Mouse (Mus musculus): ENCODE measurements around the gene Filip1l. TPM values are rescaled to one million over a fixed set of nuclear protein-coding genes. Genes with fewer than 3 reads are reported as not detected.

Gene Filip1l
- total RNA-seq, 4 experiments from 2014 or later: 44.3 to 47.8 (median 46.5) TPM

GRCm38 (mm10) chr16:57433671-57434070 lies 80.8 kb downstream of the Filip1l start:
- DNase-seq (ENCODE audit: low spot score in 2 of 2): no peak

DNA sequence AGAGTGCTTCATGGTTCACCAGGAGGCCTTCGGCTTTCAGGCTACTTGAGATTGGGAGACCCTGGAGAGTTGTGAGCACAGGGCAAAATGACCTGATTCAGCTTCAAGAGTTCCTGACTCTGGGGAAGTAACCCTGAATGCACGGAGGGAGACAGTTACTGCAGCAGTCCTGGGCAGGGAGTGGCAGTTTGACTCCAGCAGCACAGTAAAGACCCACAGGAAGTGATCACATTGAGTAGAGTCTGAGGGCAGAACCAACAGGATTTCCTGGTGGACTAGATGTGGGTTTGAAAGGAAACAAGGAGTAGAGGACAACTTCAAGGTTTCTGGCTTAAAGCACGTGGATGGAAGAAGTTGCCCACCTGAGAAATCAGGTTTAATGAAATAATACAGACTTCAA lies 81.7 kb downstream of the Filip1l start:
- no peak for DNase-seq (ENCODE audit: low spot score in 2 of 2)

- no peak for DNase-seq (ENCODE audit: low spot score in 2 of 2)
Measured at GRCm38 (mm10) chr16:57437523-57438287, 84.8 kb downstream of the Filip1l start.

DNA sequence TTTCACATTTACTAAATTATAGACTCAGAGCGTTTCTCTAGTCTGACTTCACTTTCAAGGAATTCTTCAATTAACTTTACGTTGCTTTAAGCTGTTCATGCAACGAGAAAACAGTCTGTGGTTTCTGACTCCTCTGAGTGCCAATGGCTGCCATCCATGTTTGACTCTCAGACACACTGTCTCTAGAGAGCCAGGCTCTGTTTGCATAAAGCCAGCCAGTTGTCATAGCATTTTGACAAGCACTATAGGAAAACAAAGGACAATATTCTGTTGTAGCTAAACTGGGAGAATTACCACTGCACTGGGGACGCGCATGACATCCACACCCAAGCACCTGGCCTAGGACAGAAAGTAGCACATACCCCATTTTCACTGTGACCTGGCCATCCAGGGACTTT lies 85.4 kb downstream of the Filip1l start:
- DNase-seq (ENCODE audit: low spot score in 2 of 2): no peak

GRCm38 (mm10) chr16:57439206-57439605 lies 86.3 kb downstream of the Filip1l start:
- no peak for DNase-seq (ENCODE audit: low spot score in 2 of 2)

GRCm38 (mm10) chr16:57440706-57441437 lies 88.0 kb downstream of the Filip1l start:
- no peak for DNase-seq (ENCODE audit: low spot score in 2 of 2)

DNA sequence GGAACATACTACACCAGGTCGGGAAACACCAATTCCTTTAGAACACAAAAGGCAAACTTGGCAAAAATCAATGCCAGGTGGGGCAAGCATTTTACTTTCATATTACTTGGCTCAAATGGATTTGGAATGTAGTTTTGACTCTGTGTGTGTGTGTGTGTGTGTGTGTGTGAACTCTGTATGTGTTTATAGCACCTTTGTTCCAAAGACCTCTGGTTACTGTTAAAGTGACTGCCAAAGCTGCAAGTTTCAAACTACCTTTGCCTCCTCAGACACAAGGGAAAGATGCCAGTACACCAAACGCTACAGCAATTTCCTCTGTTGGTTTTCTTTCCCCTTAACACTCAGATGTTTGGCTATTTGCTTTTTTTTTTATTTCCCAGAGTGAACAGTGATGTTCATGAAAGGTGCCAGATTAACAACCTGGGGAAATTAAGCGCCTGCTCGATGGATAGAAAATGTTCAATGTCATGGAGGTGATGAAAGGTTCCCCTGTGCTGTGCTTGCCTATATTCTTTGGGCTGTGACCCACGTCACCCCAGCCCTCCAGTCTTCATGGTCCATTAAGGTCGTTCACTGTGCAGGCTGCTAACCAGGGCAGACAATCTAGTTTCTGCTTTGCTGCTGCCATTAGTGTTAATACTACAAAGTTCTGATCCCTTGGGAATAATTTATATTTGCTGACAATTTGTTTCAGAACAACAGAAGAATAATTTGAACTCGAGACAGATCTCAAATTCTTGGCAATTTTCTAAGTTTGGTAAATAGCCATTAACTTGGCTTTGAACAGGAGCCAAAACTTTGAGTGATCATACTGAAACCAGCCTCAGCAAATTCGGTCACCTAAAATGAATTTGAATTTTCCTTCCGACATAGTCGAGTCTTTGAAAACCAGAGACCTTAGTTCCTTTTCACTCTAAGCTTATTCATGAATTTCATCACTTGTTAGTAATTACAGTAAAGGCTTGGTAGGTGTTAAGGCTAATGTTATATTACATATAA lies 92.5 kb downstream of the Filip1l start:
- DNase-seq (ENCODE audit: low spot score in 2 of 2): no peak

- DNase-seq (ENCODE audit: low spot score in 2 of 2): no peak
Measured at GRCm38 (mm10) chr16:57453009-57453408, 100.1 kb downstream of the Filip1l start.

DNA sequence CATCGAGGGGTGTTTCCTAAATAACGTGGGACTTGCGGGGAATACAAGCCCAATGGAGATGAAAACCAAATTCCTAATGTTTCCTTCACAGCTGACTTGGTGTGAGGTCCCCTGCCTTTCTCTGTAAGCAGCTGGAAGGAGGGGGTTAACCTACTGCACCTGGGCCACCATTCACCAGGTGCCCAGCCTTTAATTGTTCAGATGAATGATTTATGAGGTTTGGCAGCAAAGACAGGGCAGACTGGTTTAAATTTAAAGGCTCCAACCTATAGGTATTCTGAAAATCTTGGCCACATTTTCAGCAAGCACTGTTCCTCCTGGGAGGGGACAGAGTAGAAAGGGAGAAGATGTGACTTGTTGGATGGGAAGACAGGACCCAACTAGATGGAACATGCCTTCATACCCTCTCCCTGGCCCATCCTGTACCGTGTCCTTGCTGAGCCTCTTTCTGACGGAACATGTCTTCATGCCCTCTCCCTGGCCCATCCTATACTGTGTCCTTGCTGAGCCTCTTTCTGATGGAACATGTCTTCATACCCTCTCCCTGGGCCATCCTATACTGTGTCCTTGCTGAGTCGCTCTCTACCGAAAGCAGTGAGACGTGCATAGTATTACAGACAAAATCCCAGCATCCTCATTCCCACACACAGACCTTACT lies 101.3 kb downstream of the Filip1l start:
- DNase-seq (ENCODE audit: low spot score in 2 of 2): no peak

DNA sequence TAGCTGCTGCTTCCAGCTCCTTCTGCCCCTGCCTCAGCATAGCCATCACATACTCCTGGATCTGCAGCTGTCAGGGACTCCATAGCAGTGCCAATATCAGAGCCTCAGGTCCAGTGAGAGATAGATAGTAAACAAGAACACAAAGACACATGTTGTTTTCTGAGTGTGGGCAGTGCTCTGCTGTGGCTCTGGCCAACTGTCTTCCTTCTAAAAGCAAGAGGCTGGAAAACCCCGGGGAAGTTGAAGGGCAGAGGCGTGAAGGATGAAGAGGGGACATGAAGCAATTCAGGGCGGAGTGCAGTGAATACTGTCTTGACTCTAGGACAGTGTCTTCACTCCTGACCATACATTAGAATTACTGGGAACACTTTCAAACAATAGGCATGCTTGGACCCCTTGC lies 102.7 kb downstream of the Filip1l start:
- no peak for DNase-seq (ENCODE audit: low spot score in 2 of 2)

DNA sequence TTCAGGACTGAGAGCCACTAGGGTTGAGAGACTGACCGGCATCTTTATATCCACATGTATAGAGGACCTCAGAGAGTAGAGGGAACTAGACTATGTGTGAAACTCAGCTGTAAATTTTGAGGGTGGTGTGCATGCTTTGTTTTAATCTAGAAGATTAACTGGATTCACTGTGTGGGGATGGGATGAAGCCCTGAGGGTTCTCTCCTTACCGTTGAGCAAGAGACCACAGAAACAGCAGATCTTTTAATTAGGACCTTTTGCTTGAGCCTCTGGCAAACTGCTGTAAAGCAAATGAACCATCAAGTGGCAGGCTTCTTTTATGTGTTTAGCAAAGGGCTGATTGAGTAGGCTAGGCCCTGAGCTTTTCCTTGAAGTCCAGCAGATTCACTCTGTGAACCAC lies 103.1 kb downstream of the Filip1l start:
- DNase-seq (ENCODE audit: low spot score in 2 of 2): no peak

- DNase-seq (ENCODE audit: low spot score in 2 of 2): no peak
Measured at GRCm38 (mm10) chr16:57465386-57465913, 112.6 kb downstream of the Filip1l start.

DNA sequence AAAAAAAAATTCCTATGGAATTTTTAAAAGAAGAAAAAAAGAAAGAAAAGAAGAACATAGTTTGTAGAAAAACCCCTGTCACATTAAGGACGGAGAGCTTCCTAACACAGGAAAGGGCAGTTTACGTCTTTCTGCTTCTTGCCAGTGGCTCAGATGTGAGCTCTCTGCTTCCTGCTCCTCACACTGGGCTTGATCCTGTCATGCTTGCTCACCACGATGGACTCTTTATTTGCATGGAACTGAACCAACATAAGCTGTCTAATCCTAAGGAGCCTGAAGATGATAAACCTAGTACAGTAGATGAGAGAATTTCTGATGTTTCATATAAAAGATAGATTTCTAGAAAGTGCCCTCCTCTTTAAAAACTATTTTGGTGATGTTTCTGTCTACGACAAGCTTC lies 116.4 kb downstream of the Filip1l start:
- no peak for DNase-seq (ENCODE audit: low spot score in 2 of 2)

DNA sequence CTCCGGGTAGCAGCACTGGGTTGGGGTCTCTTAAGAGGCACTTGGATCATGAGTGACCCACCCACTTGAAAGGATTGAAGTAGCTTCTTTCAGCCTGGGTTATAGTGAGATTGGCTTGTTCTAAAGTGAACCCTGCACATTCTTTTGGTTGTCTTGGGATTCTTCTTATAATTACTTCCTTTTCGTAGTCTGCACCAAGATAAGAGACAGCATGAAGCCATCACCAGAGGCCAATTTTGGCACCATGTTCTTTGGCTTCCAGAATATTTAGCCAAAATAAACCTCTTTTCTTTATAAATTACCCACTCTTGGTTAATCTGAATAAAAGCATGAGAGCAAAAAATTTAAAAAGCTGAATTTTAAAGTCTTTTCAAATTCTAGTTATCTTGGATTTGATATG lies 117.0 kb downstream of the Filip1l start:
- no peak for DNase-seq (ENCODE audit: low spot score in 2 of 2)

- no peak for DNase-seq (ENCODE audit: low spot score in 2 of 2)
Measured at GRCm38 (mm10) chr16:57470286-57470830, 117.5 kb downstream of the Filip1l start.

DNA sequence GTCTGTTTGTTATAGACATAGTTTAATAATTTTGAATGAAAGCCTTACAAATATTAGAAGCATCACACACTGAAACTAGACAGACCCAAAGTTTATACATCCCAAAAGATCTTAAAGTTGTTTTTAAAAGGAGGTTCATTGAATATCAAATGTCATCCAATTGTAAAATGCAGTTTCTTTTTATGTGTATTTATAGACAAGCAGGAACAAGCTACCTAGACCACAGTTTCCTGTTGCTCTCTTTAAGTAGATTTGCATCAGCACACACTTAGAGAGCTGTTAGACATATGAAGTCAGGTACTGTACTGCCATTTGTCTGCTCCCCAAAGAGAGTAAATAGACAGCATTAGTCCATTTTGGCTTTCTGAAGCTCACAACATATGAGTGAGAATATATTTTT lies 118.2 kb downstream of the Filip1l start:
- no peak for DNase-seq (ENCODE audit: low spot score in 2 of 2)

- DNase-seq (ENCODE audit: low spot score in 2 of 2): peak; percentile 40 to 51
Measured at GRCm38 (mm10) chr16:57473415-57474085, 120.7 kb downstream of the Filip1l start.

DNA sequence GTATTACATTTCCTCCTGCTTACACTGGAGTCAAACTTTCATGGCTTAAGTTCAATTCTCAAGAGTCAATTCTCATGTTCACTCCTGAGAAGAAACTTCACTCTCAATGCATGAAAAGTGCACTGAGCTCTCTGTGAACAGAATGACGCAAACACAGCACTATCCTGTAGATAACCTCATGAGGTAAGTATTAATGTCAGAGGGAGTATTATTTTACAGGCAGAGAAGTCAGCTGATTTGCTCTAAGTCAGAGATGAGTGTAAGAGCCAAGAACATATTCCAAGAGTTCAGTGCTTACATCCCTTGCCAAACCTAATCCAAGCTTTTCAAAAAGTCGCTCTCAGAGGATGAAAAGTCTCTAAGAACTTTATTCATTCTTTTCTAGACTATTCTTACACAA lies 125.6 kb downstream of the Filip1l start:
- no peak for DNase-seq (ENCODE audit: low spot score in 2 of 2)

DNA sequence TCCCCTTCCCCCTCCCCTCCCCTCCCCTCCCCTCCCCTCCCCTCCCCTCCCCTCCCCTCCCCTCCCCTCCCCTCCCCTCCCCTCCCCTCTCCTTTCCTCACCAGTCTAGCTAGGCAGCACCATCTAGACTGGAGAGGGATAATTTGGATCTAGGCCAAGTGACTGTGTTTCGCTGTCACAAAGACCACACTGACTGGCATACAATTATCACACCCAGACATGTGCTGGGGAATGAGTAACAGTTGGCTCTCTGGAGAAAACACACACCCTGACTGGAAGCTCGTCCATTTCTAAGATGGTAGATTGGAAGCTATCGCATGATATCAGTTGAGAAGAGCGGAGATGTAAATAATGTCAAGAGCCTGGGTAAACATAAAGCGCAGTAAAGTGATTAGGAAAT lies 126.9 kb downstream of the Filip1l start:
- DNase-seq (ENCODE audit: low spot score in 2 of 2): no peak

- no peak for DNase-seq (ENCODE audit: low spot score in 2 of 2)
Measured at GRCm38 (mm10) chr16:57482264-57482663, 129.4 kb downstream of the Filip1l start.
